Mouse (Mus musculus): ENCODE measurements around the gene Dnajc11.

The Dnajc11 gene

DNA sequence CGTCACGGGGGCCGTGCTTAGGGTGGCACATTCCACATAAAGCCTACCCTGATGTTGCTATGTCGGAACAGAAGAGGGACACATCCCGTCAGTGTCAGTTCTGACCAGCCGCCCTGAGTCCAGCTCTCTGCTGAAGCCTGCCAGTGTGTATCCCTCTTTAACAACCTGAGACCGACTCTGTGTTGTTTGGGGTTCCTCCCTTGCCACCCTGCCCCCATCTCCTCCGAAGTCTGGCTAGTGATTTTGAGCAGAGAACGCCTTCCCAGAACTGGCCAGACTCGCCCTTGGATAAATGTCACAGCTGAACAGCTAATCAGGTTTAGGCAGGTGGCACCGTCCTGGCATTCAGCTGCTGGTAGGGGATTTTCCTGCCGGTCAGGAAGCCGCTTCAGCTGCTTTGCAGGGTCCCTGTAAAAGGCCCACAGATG is 77.2 kb downstream of the Dnajc11 start:
- DNase-seq, result peak; percentile 34

DNA sequence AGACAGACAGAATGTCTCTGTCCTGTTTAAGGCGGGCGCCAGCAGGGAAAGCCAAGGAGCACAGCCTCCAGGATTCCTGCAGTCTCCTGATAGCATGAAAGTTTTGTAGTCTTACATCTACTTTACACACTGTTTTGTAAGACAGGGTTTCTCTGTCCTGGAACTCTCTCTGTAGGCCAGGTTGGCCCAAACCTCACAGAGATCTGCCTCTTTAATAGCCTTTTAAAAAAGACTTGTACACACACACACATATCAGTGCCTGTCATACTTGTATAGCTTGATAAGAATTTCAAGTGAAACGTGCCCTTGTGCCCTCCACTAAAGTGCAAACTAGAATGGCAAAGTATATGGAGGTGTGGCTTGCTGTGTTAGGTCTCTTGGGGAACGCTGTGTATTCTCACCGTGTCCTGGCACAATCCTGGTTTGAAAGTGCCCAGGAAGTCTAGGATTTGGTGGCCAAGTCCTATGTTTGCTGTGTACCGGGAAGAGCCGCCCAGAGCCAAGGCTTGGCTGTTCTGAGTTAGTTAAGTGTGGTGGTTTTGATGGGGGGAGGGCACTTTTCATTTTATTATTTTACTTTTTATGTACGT is 77.8 kb downstream of the Dnajc11 start:
- DNase-seq, result no peak

DNA sequence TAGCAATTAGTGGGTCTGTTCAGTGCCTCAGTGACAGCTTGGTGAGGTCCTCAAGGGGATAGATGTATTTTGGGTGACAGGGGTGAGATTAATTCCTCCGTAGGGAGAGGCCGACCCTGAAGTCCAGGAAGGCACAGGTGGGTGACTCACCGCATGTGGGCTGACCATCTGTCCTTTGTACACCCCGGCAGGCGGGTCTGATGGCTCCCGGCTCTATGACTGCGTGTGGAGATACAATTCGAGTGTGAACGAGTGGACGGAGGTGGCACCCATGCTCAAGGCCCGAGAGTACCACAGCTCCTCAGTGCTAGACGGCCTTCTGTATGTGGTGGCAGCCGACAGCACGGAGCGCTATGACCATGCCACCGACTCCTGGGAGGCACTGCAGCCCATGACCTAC is 78.6 kb downstream of the Dnajc11 start:
- DNase-seq, result no peak

DNA sequence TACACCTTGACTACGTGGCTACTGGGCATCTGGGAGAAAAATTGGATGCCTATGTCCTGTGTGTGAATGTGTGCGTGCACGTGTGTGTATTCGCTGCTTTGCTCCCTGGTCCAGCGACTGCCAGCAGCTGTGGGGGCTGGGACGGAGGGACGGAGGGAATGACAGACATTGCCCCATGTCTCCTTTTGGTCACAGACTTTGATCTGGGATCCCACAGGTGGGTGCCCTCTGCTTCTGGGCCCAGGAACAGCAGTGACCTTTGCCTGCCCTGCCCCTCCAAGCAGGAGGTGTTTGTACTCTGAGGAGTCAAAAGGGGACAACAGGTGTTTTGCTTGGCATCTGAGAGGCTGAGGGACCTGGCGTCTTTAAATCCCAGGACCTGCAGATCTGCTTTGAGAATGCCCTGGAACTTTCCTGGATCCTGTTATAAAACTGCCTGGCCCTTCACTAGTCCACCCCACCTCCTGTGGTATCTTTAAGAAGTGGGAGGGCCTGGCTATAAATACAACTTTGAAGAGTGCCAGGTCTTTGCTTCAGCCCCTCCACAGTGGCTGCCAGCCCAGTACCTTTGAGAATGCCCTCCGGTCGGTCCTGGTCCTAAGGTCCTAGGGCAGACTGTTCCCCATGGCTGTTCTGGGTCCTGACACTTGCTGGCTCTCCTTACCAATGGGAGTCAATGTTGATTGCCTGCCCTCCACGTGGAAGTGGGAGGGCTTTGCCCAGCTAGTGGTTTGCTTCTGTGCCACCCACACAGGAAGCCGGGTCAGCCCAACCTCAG is 79.7 kb downstream of the Dnajc11 start:
- peak; percentile 42 for DNase-seq

DNA sequence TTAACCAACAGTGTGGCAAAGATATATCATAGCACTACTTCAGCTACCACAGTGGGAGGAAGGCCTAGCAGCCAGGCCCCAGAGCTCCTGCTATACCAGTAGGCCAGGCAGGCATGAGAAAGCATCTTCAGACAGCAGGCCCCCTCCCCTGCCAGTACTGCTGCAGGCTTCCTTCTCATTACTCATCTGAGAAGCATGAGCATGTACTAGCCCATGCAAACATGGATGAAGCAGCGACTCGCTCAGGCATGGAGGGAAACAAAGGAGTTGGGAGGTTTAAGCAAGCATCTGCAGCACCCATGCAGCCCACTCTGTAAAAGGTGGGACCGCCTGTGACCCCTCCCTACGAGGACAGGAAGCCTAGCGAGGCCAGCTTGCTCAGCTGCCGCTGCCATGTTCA is 85.6 kb downstream of the Dnajc11 start:
- no peak for DNase-seq

DNA sequence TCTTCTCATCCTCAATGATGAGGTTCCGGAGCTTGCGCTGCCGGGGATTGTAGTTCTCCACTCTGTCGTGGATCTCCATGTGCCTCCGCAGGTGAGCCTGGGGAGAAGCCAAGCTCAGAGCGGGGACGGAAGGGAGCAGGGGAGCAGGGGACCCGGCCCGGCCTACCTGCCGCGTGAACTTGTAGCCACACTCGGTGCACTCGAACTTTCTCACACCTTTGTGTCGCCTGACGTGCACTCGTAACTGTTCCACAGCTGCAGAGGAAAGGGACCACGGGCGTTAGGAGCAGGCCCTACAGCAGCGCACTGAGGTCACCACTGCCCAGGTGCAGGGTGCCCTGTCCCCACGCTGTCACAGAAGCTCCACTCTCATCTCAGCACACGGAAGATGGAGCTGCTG is 86.5 kb downstream of the Dnajc11 start:
- DNase-seq, result no peak

DNA sequence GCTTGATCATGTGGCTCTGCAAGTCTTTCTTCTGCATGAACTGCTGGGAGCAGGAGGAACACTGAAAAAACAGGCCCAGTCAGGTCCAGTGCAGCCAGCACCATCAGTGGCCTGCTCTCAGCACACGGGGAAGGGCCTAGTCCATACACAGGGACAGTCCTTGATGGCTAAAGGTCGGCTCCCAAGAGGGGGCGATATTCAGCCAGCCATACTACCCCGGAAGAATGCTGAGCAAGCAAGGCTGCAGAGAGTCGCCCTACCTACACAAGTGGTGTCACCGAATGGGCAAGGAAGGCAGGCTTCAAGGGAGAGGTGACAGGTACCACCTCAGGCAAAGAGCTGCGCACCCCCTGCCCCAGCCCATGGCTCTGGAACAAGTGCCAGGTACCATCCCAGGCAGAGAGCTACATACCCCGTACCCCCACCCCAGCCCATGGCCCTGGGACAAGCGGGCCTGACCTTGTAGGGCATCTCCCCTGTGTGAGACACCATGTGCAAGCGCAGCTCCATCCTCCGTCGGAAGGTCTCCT is 88.1 kb downstream of the Dnajc11 start:
- no peak for DNase-seq

DNA sequence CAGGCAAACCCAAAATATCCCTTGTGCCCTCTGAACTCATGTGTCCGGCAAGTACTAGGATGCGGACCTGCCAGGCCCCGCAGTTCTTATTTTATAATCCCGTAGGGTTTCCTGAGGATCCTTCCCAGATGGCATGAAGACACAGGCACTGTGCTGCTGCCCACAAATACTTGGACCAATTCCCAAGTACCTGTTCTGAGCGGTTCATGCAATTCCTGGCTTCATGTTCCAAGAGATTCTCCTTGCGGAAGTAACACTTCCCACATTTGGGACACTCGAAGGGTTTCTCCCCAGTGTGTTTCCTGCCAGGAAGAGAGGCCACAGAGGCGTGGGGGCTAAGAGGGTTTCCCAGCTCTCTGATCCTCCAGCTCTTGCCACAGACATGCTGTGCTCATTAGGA is 89.0 kb downstream of the Dnajc11 start:
- DNase-seq, result no peak

DNA sequence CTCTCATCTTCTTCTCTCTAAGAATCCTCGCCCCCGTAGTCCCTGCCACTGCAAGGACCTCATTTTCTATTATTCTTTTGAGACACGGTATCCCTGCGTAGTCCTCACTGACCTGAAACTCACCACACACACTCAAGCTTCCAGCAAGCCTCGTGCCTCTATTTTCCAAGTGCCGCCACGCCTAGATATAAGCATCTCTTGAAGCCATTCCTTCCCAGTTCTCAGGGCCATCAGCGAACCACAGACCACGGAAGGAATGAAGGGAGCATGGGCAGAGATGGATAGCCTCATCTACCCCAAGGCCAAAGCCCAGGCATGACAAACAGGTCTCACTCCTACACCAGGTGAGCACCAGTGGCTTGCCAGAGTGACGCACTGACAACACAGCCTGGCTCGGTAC is 91.0 kb downstream of the Dnajc11 start:
- DNase-seq, result no peak

DNA sequence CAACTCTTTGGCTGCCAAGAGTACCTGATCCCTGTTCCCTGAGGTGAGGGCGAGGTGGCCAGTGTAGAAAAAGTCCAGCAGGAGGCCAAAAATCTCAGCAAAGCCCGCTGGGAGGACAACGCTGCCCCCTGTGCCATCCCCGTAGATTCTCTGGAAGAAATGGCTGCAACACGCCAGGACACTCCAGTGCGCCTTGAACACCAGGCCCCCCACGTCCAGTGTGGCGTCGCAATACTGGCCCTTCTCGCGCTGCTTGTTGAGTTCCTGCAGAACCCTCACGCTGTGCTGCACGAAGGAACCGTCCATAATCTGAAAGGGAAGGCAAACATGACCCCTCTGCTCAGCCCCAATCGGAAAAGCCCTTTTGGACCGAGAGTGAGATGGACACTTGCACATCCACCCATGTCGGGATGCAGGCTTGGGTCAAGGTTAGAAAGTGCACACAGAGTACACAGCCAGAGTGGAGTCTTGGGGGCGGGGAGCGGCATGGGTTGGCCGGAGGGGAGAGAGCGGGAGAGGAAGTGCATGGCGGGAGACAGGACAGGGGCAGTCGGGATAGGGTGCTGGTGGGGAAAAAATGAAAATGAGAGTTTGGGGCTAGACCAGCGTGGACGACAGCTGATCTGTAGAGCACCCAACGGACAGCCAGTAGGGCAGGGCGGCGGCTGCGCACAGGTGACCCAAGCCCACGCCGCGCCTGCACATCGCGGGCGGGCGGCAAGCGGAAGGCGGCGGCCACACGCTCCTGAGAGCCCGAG is 93.4 kb downstream of the Dnajc11 start:
- peak; percentile 63 for DNase-seq

DNA sequence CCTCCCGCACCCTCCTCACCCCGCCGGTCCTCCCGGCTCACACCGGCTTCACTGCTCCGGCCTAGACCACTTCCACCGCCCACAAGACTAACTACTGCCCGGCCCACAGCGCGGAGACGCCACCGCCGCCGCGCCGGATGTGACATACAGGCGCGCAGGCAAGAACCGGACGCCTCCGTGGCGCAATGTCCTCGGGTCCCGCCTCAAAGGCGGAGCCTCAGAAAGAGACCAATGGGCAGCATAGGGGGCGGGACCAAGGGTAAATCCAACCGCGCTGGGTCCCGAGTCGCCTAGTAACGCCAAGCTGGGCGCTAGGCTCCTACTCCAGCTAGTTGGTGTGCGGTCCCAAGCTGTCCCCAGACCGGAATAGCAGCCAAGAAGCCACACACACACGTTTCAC is 94.0 kb downstream of the Dnajc11 start, which contains the start of gene Zbtb48:
Gene Zbtb48, minus strand, starts transcription at position 148 of the 400 bp plus-strand sequence.
- DNase-seq, result peak; percentile 98

DNA sequence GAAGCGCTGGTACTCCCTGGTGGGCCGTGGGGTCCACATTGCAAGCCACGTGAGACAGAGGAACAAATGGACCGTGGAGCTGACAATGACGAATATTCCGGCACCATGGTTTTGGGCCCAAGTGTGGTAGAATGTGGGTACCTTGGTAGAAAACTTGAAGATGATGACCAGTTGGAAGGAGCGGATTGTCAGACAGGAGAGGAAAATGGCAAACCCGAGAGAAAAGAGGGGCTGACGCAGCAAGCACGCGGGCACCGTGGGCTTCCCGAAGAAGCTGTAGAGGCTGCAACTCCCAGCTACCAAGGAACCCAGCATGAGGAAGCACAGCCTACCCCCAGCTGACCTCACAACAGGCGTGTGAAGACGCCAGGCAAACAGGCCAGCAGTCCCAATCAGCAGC is 95.0 kb downstream of the Dnajc11 start:
- DNase-seq, result no peak

DNA sequence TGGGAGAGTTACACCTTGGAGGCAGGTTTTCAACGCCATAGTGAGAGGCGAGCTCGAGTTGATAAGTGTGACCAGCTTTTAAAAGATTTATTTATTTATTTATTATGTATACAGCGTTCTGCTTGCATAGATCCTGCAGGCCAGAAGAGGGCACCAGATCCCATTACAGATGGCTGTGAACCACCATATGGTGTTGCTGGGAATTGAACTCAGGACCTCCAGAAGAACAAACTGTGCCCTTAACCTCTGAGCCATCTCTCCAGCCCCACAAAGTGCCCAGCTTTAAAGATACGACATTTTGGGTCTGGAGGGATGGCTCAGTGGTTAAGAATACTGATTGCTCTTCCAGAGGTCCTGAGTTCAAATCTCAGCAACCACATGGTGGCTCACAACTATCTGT is 95.6 kb downstream of the Dnajc11 start:
- peak; percentile 45 for DNase-seq

DNA sequence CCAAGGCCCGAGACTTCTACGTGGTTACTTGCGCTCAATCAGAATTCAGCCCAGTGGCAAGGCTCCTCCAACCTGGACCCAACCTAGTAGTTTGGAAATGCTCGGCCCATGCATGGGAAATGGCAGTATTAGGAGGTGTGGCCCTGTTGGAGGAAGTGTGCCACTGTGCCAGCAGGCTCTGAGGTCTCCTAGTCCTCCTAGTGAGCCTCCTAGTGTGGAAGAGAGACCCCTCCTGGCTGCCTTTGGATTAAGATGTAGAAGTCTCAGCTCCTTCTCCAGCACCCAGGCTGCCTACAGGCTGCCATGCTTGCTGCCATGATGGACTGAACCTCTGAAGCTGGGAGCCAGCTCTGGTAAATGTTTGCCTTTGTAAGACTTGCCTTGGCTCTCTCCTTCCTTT is 96.5 kb downstream of the Dnajc11 start:
- peak; percentile 40 for DNase-seq
